Mouse (Mus musculus): ENCODE results near the gene Fads3. TPM values are rescaled to one million over a fixed set of nuclear protein-coding genes. Genes with fewer than 3 reads are reported as not detected.

The Fads3 gene
- polyA plus RNA-seq, 1 experiment from 2014 or later, result 9.1 TPM

DNA sequence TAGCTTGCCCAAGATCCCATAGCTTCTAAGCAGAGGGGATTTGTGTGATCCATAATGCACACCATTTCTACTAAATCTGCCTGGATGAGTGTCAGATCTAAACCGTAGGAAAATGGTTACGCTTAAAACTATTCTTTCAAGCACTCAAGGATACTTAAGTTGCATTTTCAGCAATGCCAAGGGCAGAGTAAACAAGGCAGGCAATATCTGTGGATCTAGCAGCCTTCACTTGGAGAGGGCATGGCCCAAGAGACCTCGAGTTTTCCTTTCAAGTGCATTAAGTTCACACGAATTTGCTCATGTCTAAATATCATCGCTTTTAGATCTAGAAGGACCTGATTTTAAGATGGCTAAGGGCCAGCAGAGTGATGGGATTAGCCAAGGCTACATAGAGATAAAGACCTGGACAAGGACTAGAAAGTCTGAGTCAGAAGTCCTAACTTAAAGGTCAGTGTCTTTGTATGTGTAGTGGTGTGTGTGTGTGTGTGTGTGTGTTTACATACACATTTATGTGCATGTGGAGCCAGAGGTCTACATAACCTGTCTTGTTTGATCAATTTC is 65.8 kb downstream of the Fads3 start:
- H3K4me3 ChIP-seq (replicated peaks), result no peak overlapping the region
- ATAC-seq, result no peak
- H3K36me3 ChIP-seq, result no peaks in the 10 kb centered on the region
- peaks cover 8% of the 10 kb centered on the region for H3K4me1 ChIP-seq (replicated peaks)
- H3K27me3 ChIP-seq, result no peaks in the 10 kb centered on the region
- no peak overlapping the region for H3K27ac ChIP-seq
- H3K4me2 ChIP-seq (replicated peaks), result no peak overlapping the region
- H3K9ac ChIP-seq (replicated peaks), result no peak overlapping the region
- no peaks in the 10 kb centered on the region for H3K9me3 ChIP-seq
- WGBS, result 90% methylated on average over 5 of the region's 5 CpGs

DNA sequence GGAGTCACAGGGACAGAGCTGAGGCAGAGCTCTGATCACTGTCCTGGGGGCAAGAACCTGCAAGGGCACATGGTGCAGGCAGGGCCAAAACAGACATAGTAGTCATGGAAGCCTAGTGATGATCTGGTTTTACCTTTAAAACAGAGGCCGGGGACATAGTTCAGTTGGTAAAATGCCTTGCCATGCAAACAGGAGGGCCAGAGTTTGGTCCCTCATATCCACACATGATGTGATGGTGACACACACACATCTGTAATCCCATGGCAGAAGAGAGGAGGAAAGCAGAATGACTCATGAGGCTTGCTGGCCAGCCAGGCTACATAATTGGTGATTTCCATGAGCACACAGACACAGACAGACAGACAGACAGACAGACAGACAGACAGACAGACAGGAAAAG is 66.8 kb downstream of the Fads3 start:
- Histone ChIP-seq H3K4me3 (replicated peaks) (no peak overlapping the region), H3K4me2 (replicated peaks) (no peak overlapping the region), H3K4me1 (replicated peaks) (no peaks in the 10 kb centered on the region), H3K9me3 (no peaks in the 10 kb centered on the region), H3K27me3 (no peaks in the 10 kb centered on the region), H3K27ac (no peak overlapping the region), H3K9ac (replicated peaks) (no peak overlapping the region), H3K36me3 (no peaks in the 10 kb centered on the region)
- WGBS, result 89% methylated on average over 1 of the region's 1 CpGs
- no peak for ATAC-seq

- Histone ChIP-seq H3K36me3 (no peaks in the 10 kb centered on the region), H3K4me1 (replicated peaks) (no peaks in the 10 kb centered on the region), H3K9me3 (no peaks in the 10 kb centered on the region), H3K9ac (replicated peaks) (no peak overlapping the region), H3K4me3 (replicated peaks) (no peak overlapping the region), H3K4me2 (replicated peaks) (no peak overlapping the region), H3K27ac (no peak overlapping the region), H3K27me3 (no peaks in the 10 kb centered on the region)
- ATAC-seq, result no peak
- 88% methylated on average over 2 of the region's 2 CpGs for WGBS
Observed at GRCm38 (mm10) chr19:10108666-10109065, 67.3 kb downstream of the Fads3 start.

Other genes starting within 250 kb of the Fads3 start
- not detected in 2 replicates for gene Scgb2a2, start 194.0 kb upstream of the Fads3 start, polyA plus RNA-seq (2015; fragmentation: Nextera tagmentation; extraction: Ambion mirVana)
- gene Incenp, start 142.0 kb upstream of the Fads3 start, polyA plus RNA-seq (2015; fragmentation: Nextera tagmentation; extraction: Ambion mirVana), result 46.6 and 47.1 TPM in 2 replicates
- 1,344 and 1,356 TPM in 2 replicates for gene Fth1, start 61.0 kb upstream of the Fads3 start, polyA plus RNA-seq (2015; fragmentation: Nextera tagmentation; extraction: Ambion mirVana)
- 1.8 and 2.0 TPM in 2 replicates for gene Best1, start 39.9 kb upstream of the Fads3 start, polyA plus RNA-seq (2015; fragmentation: Nextera tagmentation; extraction: Ambion mirVana)
- gene Rab3il1, start 39.9 kb upstream of the Fads3 start, polyA plus RNA-seq (2015; fragmentation: Nextera tagmentation; extraction: Ambion mirVana), result 21.0 and 21.4 TPM in 2 replicates
- 169 and 173 TPM in 2 replicates for gene Fads2, start 60.2 kb downstream of the Fads3 start, polyA plus RNA-seq (2015; fragmentation: Nextera tagmentation; extraction: Ambion mirVana)
- 173 and 178 TPM in 2 replicates for gene Fads1, start 141.3 kb downstream of the Fads3 start, polyA plus RNA-seq (2015; fragmentation: Nextera tagmentation; extraction: Ambion mirVana)
- gene Tmem258, start 162.4 kb downstream of the Fads3 start, polyA plus RNA-seq (2015; fragmentation: Nextera tagmentation; extraction: Ambion mirVana), result 386 and 396 TPM in 2 replicates
- gene Fen1, start 162.6 kb downstream of the Fads3 start, polyA plus RNA-seq (2015; fragmentation: Nextera tagmentation; extraction: Ambion mirVana), result 47.9 and 49.6 TPM in 2 replicates
- gene Myrf, start 199.2 kb downstream of the Fads3 start, polyA plus RNA-seq (2015; fragmentation: Nextera tagmentation; extraction: Ambion mirVana), result 0.58 and 0.77 TPM in 2 replicates

Data from midbrain, embryonic 13.5 days (tissue).